Mouse (Mus musculus) brain, embryonic 14.5 days (tissue): ENCODE measurements at regions not wholly inside any gene's neighbourhood (a gene's known extent, or its start where the extent isn't known, plus 50 kb on each side); places are given as distances from the start of the nearest gene placed in this dataset.

Experiments used
- CTCF ChIP-seq: fragments of 200-500 bp; IDR thresholded peaks from 2 replicates; pipeline ENCODE4 v1.5.1; 2012; ENCODE audit warnings: inconsistent platforms, mild to moderate bottlenecking, moderate library complexity, borderline replicate concordance; ENCODE audit not compliant: insufficient read depth, insufficient read length; ENCODE audit errors: extremely low read depth
- POLR2A ChIP-seq: fragments of 200-500 bp; IDR thresholded peaks from 2 replicates; pipeline ENCODE4 v1.6.1; 2012; ENCODE audit warnings: mild to moderate bottlenecking, inconsistent platforms, borderline replicate concordance; ENCODE audit not compliant: poor library complexity, insufficient read depth, insufficient read length, severe bottlenecking; ENCODE audit errors: extremely low read depth

- TF ChIP-seq POLR2A (no peak), CTCF (no peak)
Observed at GRCm38 (mm10) chr1:91697053-91697452, 104.2 kb upstream of the Twist2 start.
